Mouse (Mus musculus) erythroblast, adult 5-6 weeks (primary cell): ENCODE data around the gene Npcd. TPM values are rescaled to one million over a fixed set of nuclear protein-coding genes. Genes with fewer than 3 reads are reported as not detected.

Experiments
- ATAC-seq: replicated peaks from 2 replicates; pipeline ENCODE4 v1.8.0; 2016; ENCODE audit warnings: moderate number of reproducible peaks, mild to moderate bottlenecking, moderate TSS enrichment, inconsistent platforms; ENCODE audit not compliant: poor library complexity, low FRiP score, severe bottlenecking
- total RNA-seq, 2 experiments: library from RNA; stranded (forward) in 1 of 2; stranded (reverse) in 1 of 2; fragments of 150-400 nt in 1 of 2; fragments of 200-764, 138-1000 nt in 1 of 2; gene quantifications; 2 replicates each; pipeline versions ENCODE4 v1.2.3 to v1.2.4; 2015 to 2017; ENCODE audit warnings: low replicate concordance in 2 of 2

Gene Npcd
- total RNA-seq, 2 experiments from 2014 or later: 0.34 TPM; not detected in 1

- ATAC-seq: no peak
These were observed 28.8 kb downstream of the Npcd start for GRCm38 (mm10) chr15:79805246-79805645.

GRCm38 (mm10) chr15:79804352-79805071 is 29.5 kb downstream of the Npcd start, which contains the start of gene Nptxr:
Gene Nptxr, minus strand, starts transcription at chr15:79804766.
- ATAC-seq: no peak

GRCm38 (mm10) chr15:79803533-79804351 is 30.3 kb downstream of the Npcd start:
- no peak for ATAC-seq

- ATAC-seq: no peak
These were observed 31.7 kb downstream of the Npcd start for GRCm38 (mm10) chr15:79802304-79802703.

- no peak for ATAC-seq
These were observed 32.4 kb downstream of the Npcd start for GRCm38 (mm10) chr15:79801646-79802045.

- no peak for ATAC-seq
These were observed 33.3 kb downstream of the Npcd start for GRCm38 (mm10) chr15:79800701-79801100.

GRCm38 (mm10) chr15:79798591-79798990 is 35.4 kb downstream of the Npcd start:
- no peak for ATAC-seq

- no peak for ATAC-seq
These were observed 36.4 kb downstream of the Npcd start for GRCm38 (mm10) chr15:79797680-79798079.

- no peak for ATAC-seq
These were observed 36.9 kb downstream of the Npcd start for GRCm38 (mm10) chr15:79797096-79797495.

GRCm38 (mm10) chr15:79796256-79796655 is 37.8 kb downstream of the Npcd start:
- no peak for ATAC-seq

- ATAC-seq: no peak
These were observed 39.9 kb downstream of the Npcd start for GRCm38 (mm10) chr15:79794173-79794572.

- no peak for ATAC-seq
These were observed 41.0 kb downstream of the Npcd start for GRCm38 (mm10) chr15:79793076-79793475.

- no peak for ATAC-seq
These were observed 41.6 kb downstream of the Npcd start for GRCm38 (mm10) chr15:79792455-79792854.

GRCm38 (mm10) chr15:79791502-79791901 is 42.5 kb downstream of the Npcd start:
- ATAC-seq: no peak

- no peak for ATAC-seq
These were observed 43.1 kb downstream of the Npcd start for GRCm38 (mm10) chr15:79790905-79791304.

GRCm38 (mm10) chr15:79790111-79790510 is 43.9 kb downstream of the Npcd start:
- no peak for ATAC-seq

- no peak for ATAC-seq
These were observed 46.2 kb downstream of the Npcd start for GRCm38 (mm10) chr15:79787815-79788214.

GRCm38 (mm10) chr15:79785056-79785455 is 49.0 kb downstream of the Npcd start:
- ATAC-seq: no peak

GRCm38 (mm10) chr15:79777749-79778148 is 56.3 kb downstream of the Npcd start, which contains the start of gene Dnal4:
Gene Dnal4, minus strand, starts transcription at chr15:79777849.
- no peak for ATAC-seq

GRCm38 (mm10) chr15:79775662-79776061 is 58.4 kb downstream of the Npcd start:
- ATAC-seq: no peak
